Mouse (Mus musculus) ES-E14 (cell line): Measurements from ENCODE around the gene Neil3. TPM values are rescaled to one million over a fixed set of nuclear protein-coding genes. Genes with fewer than 3 reads are reported as not detected.
A peak's percentile ranks its signal among the peaks of the same experiment; 100 is the strongest.

Source experiments
- DNase-seq: peaks from one replicate; pipeline ENCODE4 v3.0.0-alpha.2; 2013; ENCODE audit warnings: low read depth, low spot score
- H3K27ac ChIP-seq: 2 replicates; pipeline ENCODE4 v1.5.1; 2012; ENCODE audit warnings: low read depth, mild to moderate bottlenecking, low read length, moderate library complexity, mixed read lengths; ENCODE audit not compliant: poor library complexity, insufficient read depth, severe bottlenecking
- H3K36me3 ChIP-seq: 2 replicates; pipeline ENCODE4 v1.6.1; 2012; ENCODE audit warnings: mild to moderate bottlenecking, low read length, moderate library complexity, mixed read lengths; ENCODE audit not compliant: control insufficient read depth, poor library complexity, insufficient read depth, severe bottlenecking
- H3K4me1 ChIP-seq, 2 experiments: fragments of 150-350 bp in 1 of 2; sonication (generic) in 1 of 2; 2 replicates each; pipeline ENCODE4 v1.6.1; 2012; ENCODE audit warnings: low read length in 2 of 2, mild to moderate bottlenecking in 1 of 2, mixed read lengths in 1 of 2; ENCODE audit not compliant: control insufficient read depth in 2 of 2, insufficient read depth in 2 of 2, poor library complexity in 1 of 2
- H3K4me3 ChIP-seq, 2 experiments: fragments of 150-350 bp in 1 of 2; sonication (generic) in 1 of 2; 2 replicates each; pipeline ENCODE4 v1.5.1; 2012; ENCODE audit warnings: low read length in 2 of 2, low read depth in 1 of 2, mild to moderate bottlenecking in 1 of 2, mixed read lengths in 1 of 2; ENCODE audit not compliant: insufficient read depth in 1 of 2, poor library complexity in 1 of 2, severe bottlenecking in 1 of 2
- H3K9ac ChIP-seq: 2 replicates; pipeline ENCODE4 v1.6.1; 2012; ENCODE audit warnings: low read depth, mild to moderate bottlenecking, low read length, mixed read lengths; ENCODE audit not compliant: poor library complexity, insufficient read depth, severe bottlenecking
- H3K9me3 ChIP-seq: fragments of 150-350 bp; sonication (generic); 2 replicates; pipeline ENCODE4 v1.6.1; 2012; ENCODE audit warnings: low read depth, mild to moderate bottlenecking, low read length; ENCODE audit not compliant: control insufficient read depth, insufficient read depth
- CHD2 ChIP-seq: IDR thresholded peaks from 2 replicates; pipeline ENCODE4 v1.6.1; 2014; ENCODE audit warnings: mild to moderate bottlenecking, low read depth, low read length, inconsistent platforms
- HCFC1 ChIP-seq: IDR thresholded peaks from 2 replicates; pipeline ENCODE4 v1.6.1; 2012; ENCODE audit warnings: low read length, inconsistent platforms, borderline replicate concordance; ENCODE audit not compliant: insufficient read depth
- MAFK ChIP-seq: IDR thresholded peaks from 2 replicates; pipeline ENCODE4 v1.6.1; 2014; ENCODE audit warnings: mild to moderate bottlenecking, low read depth, low read length, inconsistent platforms; ENCODE audit not compliant: insufficient read depth
- ZC3H11A ChIP-seq: IDR thresholded peaks from 2 replicates; pipeline ENCODE4 v1.6.1; 2012; ENCODE audit warnings: low read depth, mild to moderate bottlenecking, inconsistent platforms, low read length, borderline replicate concordance
- ZNF384 ChIP-seq: IDR thresholded peaks from 2 replicates; pipeline ENCODE4 v1.6.1; 2012; ENCODE audit warnings: low read depth, low read length, inconsistent platforms
- in situ Hi-C, 2 experiments: fragments of 600-800 bp; cut with MboI; formaldehyde crosslinking; loops; one replicate each; pipeline ENCODE4 v1.15.1; 2025; ENCODE audit warnings: low sequenced_read_pairs in 2 of 2, inconsistent platforms in 1 of 2; ENCODE audit not compliant: unreplicated experiment in 2 of 2
- total RNA-seq: library from RNA; depleted of rRNA; stranded (reverse); fragments of 300-350 nt; gene quantifications from 2 replicates; pipeline ENCODE4 v1.2.3, GENCODE M21; 2012

Neil3 gene
- total RNA-seq, 1 experiment, result 4.0 TPM

DNA sequence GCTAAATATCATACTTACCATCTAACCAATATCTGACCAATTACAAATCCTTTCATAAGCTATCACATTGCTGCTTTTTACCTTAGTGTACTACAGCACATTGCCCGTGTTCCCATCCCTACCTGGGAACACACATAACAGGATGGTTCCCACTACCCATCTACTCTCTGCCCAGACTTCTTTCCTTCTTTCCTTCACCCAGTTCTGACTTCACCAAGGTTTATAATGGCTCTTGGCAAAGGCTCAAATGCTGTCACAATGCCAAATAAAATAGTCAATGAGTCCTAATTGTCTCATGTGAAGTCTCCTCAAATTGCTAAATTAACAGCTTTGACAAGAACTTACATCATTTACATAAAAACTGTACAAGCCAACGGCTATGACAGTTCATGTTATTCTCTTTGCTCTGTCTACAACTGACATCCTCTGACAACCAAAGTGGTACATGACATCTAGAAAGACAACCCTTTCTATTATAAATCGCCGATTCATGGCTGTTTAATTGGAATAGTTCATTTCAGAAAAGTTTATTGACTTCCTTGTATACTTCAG is 9.9 kb downstream of the Neil3 start:
- Histone ChIP-seq H3K9me3 (no peaks in the 10 kb centered on the region), H3K9ac (no peak overlapping the region), H3K4me3 (no peak overlapping the region), H3K27ac (no peak overlapping the region), H3K36me3 (no peaks in the 10 kb centered on the region; the same call in 1 of the 2 replicates), H3K4me1 (no peaks in the 10 kb centered on the region)
- in situ Hi-C loops, result no loop called here
- DNase-seq, result no peak
- TF ChIP-seq ZNF384 (no peak), ZC3H11A (no peak), HCFC1 (no peak), CHD2 (no peak), MAFK (no peak)

DNA sequence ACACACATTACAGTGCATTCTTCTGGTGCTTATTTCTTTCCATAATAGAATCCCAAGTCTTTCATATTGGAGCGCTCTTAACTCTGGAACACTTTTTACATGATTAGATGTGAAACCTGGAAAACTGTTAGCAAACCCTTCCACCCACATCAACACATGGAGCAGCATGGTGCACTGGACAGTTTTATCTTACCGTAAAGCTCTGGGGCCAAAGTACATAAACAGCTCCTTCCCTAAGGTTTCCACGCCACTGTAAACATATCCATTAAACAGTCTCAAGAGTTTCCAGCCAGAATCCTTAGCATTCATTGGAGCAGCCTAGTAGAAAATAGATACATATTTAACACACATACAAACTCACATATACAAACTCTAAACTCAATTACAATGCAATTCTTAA is 15.4 kb downstream of the Neil3 start:
- DNase-seq, result no peak
- H3K9ac ChIP-seq, result no peak overlapping the region
- H3K9me3 ChIP-seq, result no peaks in the 10 kb centered on the region
- TF ChIP-seq MAFK (no peak), CHD2 (no peak), ZNF384 (no peak), HCFC1 (no peak), ZC3H11A (no peak)
- H3K27ac ChIP-seq, result no peak overlapping the region
- in situ Hi-C loops, result no loop called here
- H3K4me3 ChIP-seq, result no peak overlapping the region
- no peaks in the 10 kb centered on the region; the same call in 1 of the 2 replicates for H3K36me3 ChIP-seq
- H3K4me1 ChIP-seq, result no peaks in the 10 kb centered on the region

DNA sequence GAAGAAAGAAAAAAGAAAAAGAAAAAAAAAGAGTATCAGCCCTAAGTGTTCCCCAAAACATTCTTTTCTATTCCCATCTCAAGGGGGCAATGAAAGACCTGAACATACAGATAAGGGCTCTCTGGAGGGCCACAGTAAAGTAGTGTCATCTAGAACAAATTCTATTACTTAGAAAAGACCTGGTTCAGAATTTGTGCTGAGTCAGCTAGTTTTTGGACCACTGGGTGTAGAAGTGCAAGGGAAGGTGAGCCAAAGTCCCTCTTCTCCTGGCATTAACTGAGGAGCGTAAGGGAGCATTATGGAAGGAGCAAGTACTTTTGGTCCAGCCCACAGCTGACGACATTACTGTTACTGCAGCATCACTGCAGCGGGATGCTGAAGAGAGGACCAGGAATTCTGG is 19.7 kb downstream of the Neil3 start:
- in situ Hi-C loops, result no loop called here

DNA sequence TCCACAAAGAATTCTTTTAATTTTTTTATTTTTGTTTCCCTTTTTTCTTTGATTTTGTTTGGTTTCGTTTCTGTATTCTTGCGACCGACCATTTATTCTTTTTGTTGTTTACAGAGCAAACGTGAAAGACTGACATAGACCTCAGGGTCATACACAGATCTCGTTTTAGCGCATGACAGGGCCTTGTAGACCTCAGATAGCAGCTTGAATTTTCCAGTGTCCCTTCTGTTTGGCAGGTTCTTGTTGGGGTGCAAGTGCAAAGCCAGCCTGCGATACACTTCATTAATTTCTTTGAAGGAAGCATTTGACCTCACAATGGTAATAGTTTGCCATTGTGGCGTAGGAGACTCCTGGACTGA is 24.6 kb downstream of the Neil3 start:
- in situ Hi-C loops, result no loop called here
- no peaks in the 10 kb centered on the region for H3K4me1 ChIP-seq
- no peak for DNase-seq
- no peaks in the 10 kb centered on the region for H3K9me3 ChIP-seq
- H3K36me3 ChIP-seq, result no peaks in the 10 kb centered on the region
- H3K27ac ChIP-seq, result no peak overlapping the region
- H3K9ac ChIP-seq, result no peak overlapping the region
- TF ChIP-seq ZC3H11A (no peak), HCFC1 (no peak), ZNF384 (no peak), CHD2 (no peak), MAFK (no peak)
- no peak overlapping the region for H3K4me3 ChIP-seq

More for the DNA sequence above, 19.7 kb downstream of the Neil3 start:
- Histone ChIP-seq H3K4me1 (no peaks in the 10 kb centered on the region), H3K9ac (no peak overlapping the region), H3K27ac (no peak overlapping the region), H3K36me3 (no peaks in the 10 kb centered on the region), H3K4me3 (no peak overlapping the region), H3K9me3 (no peaks in the 10 kb centered on the region)
- TF ChIP-seq ZNF384, result no peak
- peak; percentile 98 for TF ChIP-seq MAFK
- DNase-seq, result no peak
